Mouse (Mus musculus) forebrain, embryonic 13.5 days (tissue): Measurements from ENCODE around the gene Otulin. TPM values are rescaled to one million over a fixed set of nuclear protein-coding genes. Genes with fewer than 3 reads are reported as not detected.

Experiments
- ATAC-seq: fragments of 200-750 bp; cut with Nextera tagmentation; 2 replicates; pipeline ENCODE4 v1.8.0; 2017
- H3K27ac ChIP-seq: fragments of 300-500 bp; sonication (generic); 2 replicates; pipeline ENCODE4 v1.5.1; 2015; ENCODE audit warnings: inconsistent platforms, mild to moderate bottlenecking, moderate library complexity
- H3K27me3 ChIP-seq: fragments of 300-500 bp; sonication (generic); 2 replicates; pipeline ENCODE4 v1.6.1; 2015; ENCODE audit warnings: mild to moderate bottlenecking, inconsistent platforms
- H3K36me3 ChIP-seq: fragments of 300-500 bp; sonication (generic); 2 replicates; pipeline ENCODE4 v1.6.1; 2015; ENCODE audit warnings: mild to moderate bottlenecking, inconsistent platforms; ENCODE audit not compliant: poor library complexity, severe bottlenecking
- H3K4me1 ChIP-seq: fragments of 300-500 bp; sonication (generic); 2 replicates; pipeline ENCODE4 v1.6.1; 2015; ENCODE audit warnings: inconsistent platforms
- H3K4me2 ChIP-seq: fragments of 300-500 bp; sonication (generic); 2 replicates; pipeline ENCODE4 v1.6.1; 2015; ENCODE audit warnings: inconsistent platforms, mild to moderate bottlenecking, moderate library complexity
- H3K4me3 ChIP-seq: fragments of 300-500 bp; sonication (generic); 2 replicates; pipeline ENCODE4 v1.5.1; 2015; ENCODE audit warnings: mild to moderate bottlenecking, inconsistent platforms
- H3K9ac ChIP-seq: fragments of 300-500 bp; sonication (generic); 2 replicates; pipeline ENCODE4 v1.6.1; 2015; ENCODE audit warnings: mild to moderate bottlenecking, inconsistent platforms
- H3K9me3 ChIP-seq: fragments of 300-500 bp; sonication (generic); replicated peaks from 2 replicates; pipeline ENCODE4 v1.6.1; 2016; ENCODE audit warnings: inconsistent platforms
- WGBS: fragments of 180-500 bp; shearing (Covaris S2); methylation state at CpG from one replicate; pipeline ENCODE4 v1.1.7; 2015; 5-methylcytosine and 5-hydroxymethylcytosine counted together
- polyA plus RNA-seq: library from polyadenylated mRNA; unstranded; fragments of >200 nt; fragmentation: Nextera tagmentation; extraction: Ambion mirVana; gene quantifications from 2 replicates; pipeline ENCODE4 v1.2.1, GENCODE M21; 2015

Otulin gene
- polyA plus RNA-seq, 1 experiment from 2014 or later: 29.2 TPM

DNA sequence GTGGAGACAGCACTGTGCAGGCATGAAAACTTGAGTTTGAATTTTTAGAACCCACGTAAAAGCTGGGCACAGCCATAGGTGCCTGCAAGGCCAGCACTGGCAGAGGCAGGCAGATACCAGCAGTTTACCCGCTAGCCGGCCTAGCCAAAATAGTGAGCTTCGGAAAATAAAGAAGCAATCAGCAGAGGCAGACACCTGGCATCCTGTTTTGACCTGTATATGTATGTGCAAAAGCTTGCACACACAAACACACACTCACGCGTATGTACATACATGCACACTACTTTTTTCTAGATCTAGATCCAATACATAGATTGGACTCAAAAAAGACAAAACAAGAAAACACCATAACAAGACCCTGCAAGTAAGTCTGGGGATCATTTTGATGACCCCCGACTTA, 38.1 kb upstream of the Otulin start:
- ATAC-seq: no peak
- peaks cover 12% of the 10 kb centered on the region for H3K4me1 ChIP-seq
- no peak overlapping the region for H3K9ac ChIP-seq
- no peaks in the 10 kb centered on the region for H3K27me3 ChIP-seq
- 0 out of 2 replicates have a peak overlapping the region, but pooled peaks have one; percentile 31 for H3K27ac ChIP-seq
- H3K9me3 ChIP-seq: no peaks in the 10 kb centered on the region
- WGBS: 90% methylated on average over 7 of the region's 7 CpGs
- no peak overlapping the region for H3K4me2 ChIP-seq
- H3K36me3 ChIP-seq: no peaks in the 10 kb centered on the region
- H3K4me3 ChIP-seq: no peak overlapping the region

DNA sequence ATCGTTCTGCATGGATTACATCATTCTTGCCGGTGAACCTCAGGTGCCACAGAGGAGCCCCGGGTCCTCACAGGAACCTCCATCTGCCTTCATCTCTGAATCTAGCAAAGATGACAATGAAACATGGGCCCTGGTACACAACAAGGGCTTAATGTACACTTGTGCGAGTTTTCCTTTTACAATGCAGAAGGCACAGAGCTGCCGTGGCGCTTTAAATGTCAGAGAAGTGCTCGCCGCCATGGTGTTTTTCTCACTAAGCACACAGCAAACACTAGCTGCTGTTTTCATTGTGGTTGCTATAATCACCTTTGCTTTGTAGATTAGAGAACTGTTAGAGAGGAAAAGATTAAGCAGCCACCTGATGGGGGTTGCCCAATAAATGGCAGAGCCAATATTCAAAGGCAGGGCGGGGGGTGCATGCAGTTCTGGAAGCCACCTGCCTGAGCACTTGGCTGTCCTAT, 37.5 kb upstream of the Otulin start:
- 62% methylated on average over 9 of the region's 9 CpGs for WGBS
- ATAC-seq: no peak
- Histone ChIP-seq H3K27me3 (no peaks in the 10 kb centered on the region), H3K4me1 (peaks cover 12% of the 10 kb centered on the region), H3K4me3 (no peak overlapping the region), H3K27ac (0 out of 2 replicates have a peak overlapping the region, but pooled peaks have one; percentile 31), H3K4me2 (no peak overlapping the region), H3K9ac (no peak overlapping the region), H3K36me3 (no peaks in the 10 kb centered on the region), H3K9me3 (no peaks in the 10 kb centered on the region)

DNA sequence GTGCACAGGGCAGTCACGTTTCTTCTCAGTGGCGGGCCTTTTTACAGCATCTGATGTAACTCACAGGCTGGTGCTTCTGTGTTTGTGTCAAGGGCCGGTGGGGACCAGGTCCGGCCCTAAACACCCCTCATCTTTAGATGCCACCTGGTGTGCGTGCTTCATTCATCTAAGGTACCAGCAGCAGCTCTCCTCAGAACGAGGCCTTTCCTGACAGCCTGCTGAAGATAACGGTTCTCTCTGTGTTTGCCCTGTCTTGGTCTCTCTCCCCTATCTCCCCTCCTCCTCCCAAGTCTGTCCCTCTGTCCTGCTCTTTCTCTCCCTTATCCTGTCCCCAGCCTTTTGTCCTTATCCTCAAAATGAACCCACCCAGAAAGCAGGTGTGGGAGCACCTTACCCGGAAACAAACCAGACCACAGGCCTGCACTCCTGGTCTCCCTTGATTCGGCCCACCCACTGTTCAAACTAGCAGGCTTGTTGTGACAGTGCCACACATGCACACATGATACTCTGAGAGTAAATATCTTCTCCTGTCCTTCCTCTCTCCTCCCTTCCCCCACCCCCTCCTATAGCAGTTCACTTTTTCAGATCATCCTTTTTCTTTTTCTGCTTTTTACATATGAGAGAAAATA, 36.5 kb upstream of the Otulin start:
- no peaks in the 10 kb centered on the region for H3K27me3 ChIP-seq
- H3K9ac ChIP-seq: no peak overlapping the region
- 66% methylated on average over 9 of the region's 9 CpGs for WGBS
- no peak for ATAC-seq
- H3K4me1 ChIP-seq: peaks cover 4% of the 10 kb centered on the region; the same call in 1 of the 2 replicates
- H3K27ac ChIP-seq: no peak overlapping the region
- no peak overlapping the region for H3K4me2 ChIP-seq
- no peaks in the 10 kb centered on the region for H3K9me3 ChIP-seq
- no peaks in the 10 kb centered on the region for H3K36me3 ChIP-seq
- H3K4me3 ChIP-seq: no peak overlapping the region

DNA sequence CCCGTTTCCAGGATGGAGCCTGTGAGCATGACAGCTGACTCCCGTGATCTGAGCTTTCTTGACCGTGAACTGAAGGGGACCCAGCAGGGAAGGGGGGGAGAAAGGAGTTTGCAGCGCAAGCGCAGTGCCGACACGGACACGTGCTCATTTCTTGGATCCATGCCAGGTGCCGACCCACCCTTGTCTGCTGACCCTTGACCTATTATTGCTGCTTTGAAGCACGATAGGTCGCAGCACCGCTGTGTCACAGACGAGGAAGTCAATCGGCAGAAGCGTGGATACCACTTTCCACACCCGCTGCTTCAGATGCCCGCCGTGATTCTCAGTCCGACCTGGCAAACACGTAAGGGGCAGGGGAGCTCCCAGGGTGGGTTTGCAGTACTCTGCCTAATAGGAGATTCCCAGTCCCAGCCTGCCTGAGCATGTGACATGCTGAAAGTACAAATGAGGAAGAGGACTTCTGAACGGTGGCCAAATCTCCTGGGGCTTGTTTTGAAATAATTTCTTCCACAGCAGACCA, 35.0 kb upstream of the Otulin start:
- H3K9me3 ChIP-seq: no peaks in the 10 kb centered on the region
- peaks cover 4% of the 10 kb centered on the region; the same call in 1 of the 2 replicates for H3K4me1 ChIP-seq
- H3K9ac ChIP-seq: no peak overlapping the region
- peak overlapping the region; percentile 33 for H3K4me2 ChIP-seq
- 65% methylated on average over 21 of the region's 21 CpGs for WGBS
- no peak overlapping the region for H3K27ac ChIP-seq
- ATAC-seq: peak; percentile 51
- H3K4me3 ChIP-seq: no peak overlapping the region
- H3K36me3 ChIP-seq: no peaks in the 10 kb centered on the region
- no peaks in the 10 kb centered on the region for H3K27me3 ChIP-seq

DNA sequence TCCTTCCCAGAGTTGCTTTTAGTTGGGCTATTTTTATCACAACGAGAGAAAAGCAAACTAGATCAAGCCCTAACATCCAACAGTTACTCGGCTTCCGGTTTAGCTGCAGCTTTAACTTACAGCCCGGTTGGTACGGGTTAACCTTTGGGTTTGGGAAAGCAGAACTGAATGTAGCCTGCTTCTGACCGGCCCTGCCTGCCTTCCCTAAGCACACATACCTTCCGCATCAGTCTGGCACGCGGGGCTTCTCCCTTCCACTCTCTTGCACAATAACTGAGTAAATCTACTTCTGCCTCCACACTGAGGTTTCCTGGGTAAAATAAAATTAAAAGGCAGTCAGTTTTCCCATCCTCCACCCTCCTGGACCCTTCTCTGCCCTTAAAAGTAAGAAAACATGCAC, 33.6 kb upstream of the Otulin start:
- Histone ChIP-seq H3K9ac (no peak overlapping the region), H3K27ac (no peak overlapping the region), H3K36me3 (no peaks in the 10 kb centered on the region), H3K4me3 (no peak overlapping the region), H3K9me3 (no peaks in the 10 kb centered on the region), H3K27me3 (no peaks in the 10 kb centered on the region), H3K4me2 (no peak overlapping the region), H3K4me1 (peaks cover 4% of the 10 kb centered on the region; the same call in 1 of the 2 replicates)
- 95% methylated on average over 9 of the region's 9 CpGs for WGBS
- no peak for ATAC-seq

DNA sequence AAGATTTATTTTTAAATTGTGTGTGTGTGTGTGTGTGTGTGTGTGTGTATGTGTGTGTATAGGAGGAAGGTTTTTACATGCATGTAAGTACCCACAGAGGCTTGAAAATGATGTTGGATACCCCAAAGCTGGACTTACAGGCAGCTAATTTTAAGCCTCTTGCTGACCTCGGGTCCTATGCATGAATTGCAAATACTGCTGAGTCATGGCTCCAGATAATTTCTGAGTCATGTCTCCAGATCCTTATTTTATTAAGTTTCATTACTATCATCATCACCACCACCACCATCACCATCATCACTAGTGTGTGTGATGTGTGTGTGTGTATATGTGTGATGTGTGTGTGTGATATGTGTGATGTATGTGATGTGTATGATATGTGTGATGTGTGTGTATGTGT, 32.2 kb upstream of the Otulin start:
- Histone ChIP-seq H3K9me3 (no peaks in the 10 kb centered on the region), H3K27ac (no peak overlapping the region), H3K4me3 (no peak overlapping the region), H3K36me3 (no peaks in the 10 kb centered on the region), H3K4me1 (peaks cover 4% of the 10 kb centered on the region; the same call in 1 of the 2 replicates), H3K27me3 (no peaks in the 10 kb centered on the region), H3K9ac (no peak overlapping the region), H3K4me2 (no peak overlapping the region)
- ATAC-seq: no peak
- 68% methylated on average over 1 of the region's 1 CpGs for WGBS

DNA sequence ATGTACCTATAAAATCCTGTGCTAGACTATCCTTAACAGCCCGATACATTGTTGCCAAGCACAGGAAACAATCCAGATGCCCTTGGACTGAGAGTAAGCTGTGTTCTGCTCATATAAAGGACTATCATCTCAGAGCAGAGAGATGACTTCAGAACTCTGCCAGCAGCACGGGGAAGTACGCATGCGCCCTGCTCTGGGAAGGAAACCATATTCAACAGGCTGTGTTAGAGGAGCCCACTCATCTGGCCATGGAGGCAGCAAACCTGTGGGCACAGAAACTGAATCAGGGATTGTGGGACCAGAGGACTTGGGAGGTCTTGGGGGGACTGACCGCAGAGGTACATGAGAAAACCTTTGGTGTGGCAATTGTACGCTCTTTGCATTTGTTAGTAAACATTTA, 31.2 kb upstream of the Otulin start:
- H3K4me3 ChIP-seq: no peak overlapping the region
- no peak overlapping the region for H3K9ac ChIP-seq
- no peaks in the 10 kb centered on the region for H3K36me3 ChIP-seq
- peaks cover 4% of the 10 kb centered on the region; the same call in 1 of the 2 replicates for H3K4me1 ChIP-seq
- no peak for ATAC-seq
- no peak overlapping the region for H3K4me2 ChIP-seq
- WGBS: 94% methylated on average over 6 of the region's 6 CpGs
- H3K9me3 ChIP-seq: no peaks in the 10 kb centered on the region
- H3K27me3 ChIP-seq: no peaks in the 10 kb centered on the region
- H3K27ac ChIP-seq: no peak overlapping the region

DNA sequence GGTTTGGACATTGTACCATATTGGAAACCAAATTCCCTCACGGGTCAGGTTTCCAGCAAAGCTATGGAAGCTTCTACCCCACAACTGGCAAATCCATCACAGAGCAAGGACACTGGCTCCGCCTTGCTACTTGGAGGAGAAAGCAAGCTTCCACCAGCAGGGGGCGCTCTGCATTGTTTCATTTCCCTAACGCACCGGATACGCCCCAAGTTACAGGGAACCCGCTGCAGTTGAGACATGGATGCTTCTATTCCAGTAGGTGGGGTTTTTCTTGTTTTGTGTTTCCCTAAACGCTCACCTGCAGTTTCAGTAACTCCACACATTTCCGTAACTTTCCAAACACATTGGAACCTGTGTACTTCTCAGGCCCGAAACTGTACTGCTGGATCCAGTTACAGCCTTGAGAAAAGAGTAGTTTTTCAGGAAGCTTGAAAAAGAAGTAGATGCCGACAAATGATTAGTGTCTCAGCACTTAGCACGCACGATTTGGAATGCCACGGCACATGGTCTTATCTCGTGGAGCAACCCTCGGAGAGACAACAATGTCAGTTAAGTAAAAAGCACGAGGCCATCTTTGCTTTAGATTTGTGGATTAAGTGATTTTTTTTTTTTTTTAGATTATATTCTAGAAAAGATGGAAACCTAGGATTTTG, 29.2 kb upstream of the Otulin start:
- H3K4me2 ChIP-seq: no peak overlapping the region
- H3K9ac ChIP-seq: no peak overlapping the region
- H3K27me3 ChIP-seq: no peaks in the 10 kb centered on the region
- ATAC-seq: peak; percentile 75
- H3K36me3 ChIP-seq: no peaks in the 10 kb centered on the region
- H3K4me1 ChIP-seq: no peaks in the 10 kb centered on the region
- 40% methylated on average over 17 of the region's 17 CpGs for WGBS
- no peak overlapping the region for H3K4me3 ChIP-seq
- no peak overlapping the region for H3K27ac ChIP-seq
- H3K9me3 ChIP-seq: no peaks in the 10 kb centered on the region

DNA sequence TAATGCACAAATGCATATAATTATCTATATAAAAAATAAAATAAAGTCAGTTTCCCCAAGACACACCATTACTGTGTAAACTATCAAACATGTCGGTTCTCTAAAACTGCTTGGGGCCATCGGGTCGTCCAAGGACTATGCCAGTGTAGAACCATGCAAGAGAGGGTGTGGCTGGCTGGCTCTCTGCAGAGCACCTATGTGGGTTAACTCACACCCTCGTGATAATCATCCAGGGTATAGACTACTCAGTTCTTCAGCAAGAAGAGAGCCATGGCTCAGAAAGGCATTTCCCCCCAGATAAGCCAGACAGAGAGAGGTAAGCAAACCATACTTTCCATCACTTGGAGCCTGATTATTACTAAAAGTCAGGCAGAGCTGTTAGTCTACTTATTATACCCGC, 28.6 kb upstream of the Otulin start:
- H3K4me1 ChIP-seq: no peaks in the 10 kb centered on the region
- no peak overlapping the region for H3K9ac ChIP-seq
- no peak overlapping the region for H3K4me3 ChIP-seq
- no peak overlapping the region for H3K4me2 ChIP-seq
- no peaks in the 10 kb centered on the region for H3K27me3 ChIP-seq
- 82% methylated on average over 5 of the region's 5 CpGs for WGBS
- H3K27ac ChIP-seq: no peak overlapping the region
- no peaks in the 10 kb centered on the region for H3K9me3 ChIP-seq
- no peaks in the 10 kb centered on the region for H3K36me3 ChIP-seq
- peak; percentile 58; the same call in 1 of the 2 replicates for ATAC-seq

DNA sequence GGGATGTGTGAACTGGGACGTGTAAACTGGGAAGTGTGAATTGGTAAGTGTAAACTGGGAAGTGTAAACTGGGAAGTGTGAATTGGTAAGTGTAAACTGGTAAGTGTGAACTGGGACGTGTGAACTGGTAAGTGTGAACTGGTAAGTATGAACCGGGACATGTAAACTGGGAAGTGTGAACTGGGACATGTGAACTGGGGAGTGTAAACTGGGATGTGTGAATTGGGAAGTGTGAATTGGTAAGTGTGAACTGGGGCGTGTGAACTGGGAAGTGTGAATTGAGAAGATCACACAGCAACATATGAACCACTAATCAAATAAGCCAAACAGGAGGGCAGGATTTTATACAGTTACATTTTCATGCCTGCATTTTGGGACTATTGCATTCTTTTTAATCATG, 27.9 kb upstream of the Otulin start:
- H3K9me3 ChIP-seq: no peaks in the 10 kb centered on the region
- WGBS: 90% methylated on average over 4 of the region's 4 CpGs
- H3K4me1 ChIP-seq: no peaks in the 10 kb centered on the region
- H3K4me2 ChIP-seq: no peak overlapping the region
- ATAC-seq: no peak
- H3K36me3 ChIP-seq: no peaks in the 10 kb centered on the region
- no peaks in the 10 kb centered on the region for H3K27me3 ChIP-seq
- H3K9ac ChIP-seq: no peak overlapping the region
- no peak overlapping the region for H3K4me3 ChIP-seq
- no peak overlapping the region for H3K27ac ChIP-seq

DNA sequence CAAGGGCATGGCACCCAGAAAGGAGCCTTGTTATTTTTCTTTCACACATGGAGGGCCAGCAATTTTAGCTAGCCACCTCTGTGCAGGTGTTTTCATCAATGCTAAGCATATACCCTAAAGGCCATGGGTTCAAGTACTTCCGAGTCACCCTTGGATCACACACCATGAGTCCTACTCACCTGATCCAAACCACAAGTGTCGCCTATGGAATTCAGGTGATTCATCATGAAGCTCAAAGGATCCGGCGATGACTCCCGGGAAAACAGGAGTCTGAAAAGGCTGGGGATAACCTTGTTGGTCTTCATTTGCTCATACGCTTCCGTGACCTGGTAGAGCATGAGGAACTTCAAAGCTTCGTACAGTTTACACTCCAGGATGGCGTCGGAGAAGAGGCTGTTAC, 27.4 kb upstream of the Otulin start:
- Histone ChIP-seq H3K9me3 (no peaks in the 10 kb centered on the region), H3K27me3 (no peaks in the 10 kb centered on the region), H3K4me3 (no peak overlapping the region), H3K4me1 (no peaks in the 10 kb centered on the region), H3K4me2 (no peak overlapping the region), H3K36me3 (no peaks in the 10 kb centered on the region), H3K9ac (no peak overlapping the region), H3K27ac (no peak overlapping the region)
- no peak for ATAC-seq
- 95% methylated on average over 10 of the region's 10 CpGs for WGBS

DNA sequence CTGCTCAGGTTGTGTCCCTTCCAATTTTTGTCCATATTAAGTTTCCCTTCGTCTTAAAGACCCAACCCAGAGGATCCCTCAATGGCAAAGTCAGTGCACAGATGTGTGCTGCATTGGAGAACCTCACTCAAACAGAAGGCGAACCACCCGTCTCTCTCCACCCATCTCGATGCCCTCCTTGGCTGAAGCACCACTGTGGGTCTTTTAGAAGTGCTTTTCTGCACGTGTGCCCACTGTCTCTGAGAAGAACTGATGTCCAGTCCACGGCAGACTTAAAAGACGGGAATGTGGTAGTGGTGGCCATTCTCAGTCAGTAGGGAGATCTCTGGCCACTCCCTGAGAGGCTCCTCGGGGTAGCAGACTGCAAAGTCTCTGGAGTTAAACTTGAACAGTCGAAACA, 26.1 kb upstream of the Otulin start:
- Histone ChIP-seq H3K4me2 (no peak overlapping the region), H3K27me3 (no peaks in the 10 kb centered on the region), H3K36me3 (no peaks in the 10 kb centered on the region), H3K9me3 (no peaks in the 10 kb centered on the region), H3K9ac (no peak overlapping the region), H3K4me1 (no peaks in the 10 kb centered on the region), H3K4me3 (no peak overlapping the region), H3K27ac (no peak overlapping the region)
- WGBS: 87% methylated on average over 9 of the region's 9 CpGs
- ATAC-seq: no peak
